Mouse (Mus musculus) hindbrain, embryonic 10.5 days (tissue): Measurements from ENCODE around the gene Cycs. TPM values are rescaled to one million over a fixed set of nuclear protein-coding genes. Genes with fewer than 3 reads are reported as not detected.
"Not testable (repeated sequence)": the region's sequence is repeated elsewhere in the genome, so short reads cannot be mapped to it uniquely, and the experiment has no call there.

Experiments
- DNase-seq: peaks from one replicate; pipeline ENCODE4 v3.0.0-alpha.2; 2017; ENCODE audit warnings: low spot score
- H3K27ac ChIP-seq: fragments of 300-500 bp; sonication (generic); 2 replicates; pipeline ENCODE4 v1.5.1; 2016; ENCODE audit warnings: mild to moderate bottlenecking, moderate library complexity
- H3K27me3 ChIP-seq: fragments of 300-500 bp; sonication (generic); 2 replicates; pipeline ENCODE4 v1.6.1; 2016; ENCODE audit warnings: mild to moderate bottlenecking; ENCODE audit not compliant: poor library complexity, insufficient read depth, severe bottlenecking
- H3K36me3 ChIP-seq: fragments of 300-500 bp; sonication (generic); 2 replicates; pipeline ENCODE4 v1.6.1; 2016; ENCODE audit warnings: mild to moderate bottlenecking, moderate library complexity
- H3K4me1 ChIP-seq: fragments of 300-500 bp; sonication (generic); replicated peaks from 2 replicates; pipeline ENCODE4 v1.6.1; 2016; ENCODE audit warnings: mild to moderate bottlenecking
- H3K4me3 ChIP-seq: fragments of 300-500 bp; sonication (generic); 2 replicates; pipeline ENCODE4 v1.5.1; 2016; ENCODE audit warnings: mild to moderate bottlenecking, moderate library complexity
- H3K9me3 ChIP-seq: fragments of 300-500 bp; sonication (generic); 2 replicates; pipeline ENCODE4 v1.6.1; 2016; ENCODE audit warnings: mild to moderate bottlenecking, moderate library complexity
- WGBS: fragments of 180-500 bp; shearing (Covaris S2); methylation state at CpG from one replicate; pipeline ENCODE4 v1.1.7; 2016; 5-methylcytosine and 5-hydroxymethylcytosine counted together
- polyA plus RNA-seq: library from polyadenylated mRNA; unstranded; fragments of >200 nt; fragmentation: Nextera tagmentation; extraction: Ambion mirVana; gene quantifications from 2 replicates; pipeline ENCODE4 v1.2.1, GENCODE M21; 2016

Gene Cycs
- polyA plus RNA-seq, 1 experiment from 2014 or later: 75.5 TPM

DNA sequence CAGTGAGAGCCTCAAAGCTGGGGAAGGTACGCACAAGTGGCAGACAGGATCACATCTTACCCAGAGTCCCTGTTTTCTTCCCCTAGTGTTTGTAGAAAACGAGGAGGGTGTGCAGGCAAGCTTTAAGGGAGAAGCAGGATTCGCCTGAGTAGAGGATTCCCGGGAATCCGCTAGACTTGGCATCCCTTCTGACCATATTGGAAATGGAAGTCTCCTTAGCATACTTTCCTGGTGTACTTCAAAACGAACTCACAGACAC, 588 bp upstream of the Cycs start:
- Histone ChIP-seq H3K4me3 (peak overlapping the region; percentile 92), H3K27ac (peak overlapping the region; percentile 97), H3K27me3 (no peaks in the 10 kb centered on the region), H3K9me3 (no peaks in the 10 kb centered on the region), H3K4me1 (peaks cover 18% of the 10 kb centered on the region), H3K36me3 (peaks cover 24% of the 10 kb centered on the region)
- no peak for DNase-seq
- WGBS: 22% methylated on average over 6 of the region's 6 CpGs

GRCm38 (mm10) chr6:50563651-50564050, 2.7 kb downstream of the Cycs start:
- DNase-seq: no peak
- H3K27ac ChIP-seq: no peak overlapping the region
- peaks cover 18% of the 10 kb centered on the region for H3K4me1 ChIP-seq
- H3K4me3 ChIP-seq: no peak overlapping the region
- 96% methylated on average over 3 of the region's 3 CpGs for WGBS
- no peaks in the 10 kb centered on the region for H3K27me3 ChIP-seq
- no peaks in the 10 kb centered on the region for H3K9me3 ChIP-seq
- peaks cover 24% of the 10 kb centered on the region for H3K36me3 ChIP-seq

GRCm38 (mm10) chr6:50562421-50562820, 3.9 kb downstream of the Cycs start:
- Histone ChIP-seq H3K27ac (no peak overlapping the region), H3K4me1 (peaks cover 15% of the 10 kb centered on the region), H3K4me3 (no peak overlapping the region), H3K9me3 (no peaks in the 10 kb centered on the region), H3K36me3 (peaks cover 24% of the 10 kb centered on the region), H3K27me3 (no peaks in the 10 kb centered on the region)
- no peak for DNase-seq
- 97% methylated on average over 4 of the region's 4 CpGs for WGBS

GRCm38 (mm10) chr6:50560776-50561175, 5.6 kb downstream of the Cycs start:
- Histone ChIP-seq H3K36me3 (peaks cover 24% of the 10 kb centered on the region), H3K4me1 (peaks cover 5% of the 10 kb centered on the region), H3K27ac (no peak overlapping the region), H3K27me3 (no peaks in the 10 kb centered on the region), H3K9me3 (no peaks in the 10 kb centered on the region), H3K4me3 (no peak overlapping the region)
- 92% methylated on average over 1 of the region's 1 CpGs for WGBS
- no peak for DNase-seq

DNA sequence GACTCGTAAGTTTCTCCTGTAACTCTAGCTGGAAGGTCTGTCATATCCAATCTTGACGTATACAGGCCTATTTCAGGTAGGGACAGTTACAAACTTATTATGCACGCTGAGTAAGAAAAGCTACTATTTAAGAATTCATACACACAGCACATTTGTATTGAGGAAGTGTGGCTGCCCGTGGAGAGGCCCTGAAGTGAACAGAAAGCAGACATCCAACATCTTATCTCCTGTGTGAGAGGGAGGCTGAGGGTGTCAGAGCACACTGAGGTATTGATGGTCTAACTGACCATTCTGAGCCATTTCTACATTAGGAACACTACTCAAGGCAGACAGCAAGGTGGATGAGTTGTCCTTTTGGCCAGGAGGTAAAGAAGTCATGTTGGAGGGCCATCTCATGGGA, 7.5 kb downstream of the Cycs start:
- H3K9me3 ChIP-seq: no peaks in the 10 kb centered on the region
- DNase-seq: no peak
- 86% methylated on average over 4 of the region's 4 CpGs for WGBS
- no peaks in the 10 kb centered on the region for H3K27me3 ChIP-seq
- no peak overlapping the region for H3K4me3 ChIP-seq
- no peak overlapping the region for H3K27ac ChIP-seq
- peaks cover 20% of the 10 kb centered on the region for H3K36me3 ChIP-seq
- H3K4me1 ChIP-seq: no peaks in the 10 kb centered on the region

- 85% methylated on average over 6 of the region's 6 CpGs for WGBS
These were observed 8.8 kb downstream of the Cycs start for GRCm38 (mm10) chr6:50557566-50557965.

GRCm38 (mm10) chr6:50554223-50554622, 12.1 kb downstream of the Cycs start:
- not testable (repeated sequence) for H3K9me3 ChIP-seq, H3K27me3 ChIP-seq, H3K36me3 ChIP-seq, H3K4me1 ChIP-seq, H3K4me3 ChIP-seq, DNase-seq, H3K27ac ChIP-seq
- WGBS: 88% methylated on average over 2 of the region's 2 CpGs

More at GRCm38 (mm10) chr6:50557566-50557965, 8.8 kb downstream of the Cycs start:
- Histone ChIP-seq H3K4me3 (no peak overlapping the region), H3K36me3 (peaks cover 7% of the 10 kb centered on the region; the same call in 1 of the 2 replicates), H3K27me3 (no peaks in the 10 kb centered on the region), H3K9me3 (no peaks in the 10 kb centered on the region), H3K4me1 (no peaks in the 10 kb centered on the region), H3K27ac (no peak overlapping the region)
- no peak for DNase-seq

DNA sequence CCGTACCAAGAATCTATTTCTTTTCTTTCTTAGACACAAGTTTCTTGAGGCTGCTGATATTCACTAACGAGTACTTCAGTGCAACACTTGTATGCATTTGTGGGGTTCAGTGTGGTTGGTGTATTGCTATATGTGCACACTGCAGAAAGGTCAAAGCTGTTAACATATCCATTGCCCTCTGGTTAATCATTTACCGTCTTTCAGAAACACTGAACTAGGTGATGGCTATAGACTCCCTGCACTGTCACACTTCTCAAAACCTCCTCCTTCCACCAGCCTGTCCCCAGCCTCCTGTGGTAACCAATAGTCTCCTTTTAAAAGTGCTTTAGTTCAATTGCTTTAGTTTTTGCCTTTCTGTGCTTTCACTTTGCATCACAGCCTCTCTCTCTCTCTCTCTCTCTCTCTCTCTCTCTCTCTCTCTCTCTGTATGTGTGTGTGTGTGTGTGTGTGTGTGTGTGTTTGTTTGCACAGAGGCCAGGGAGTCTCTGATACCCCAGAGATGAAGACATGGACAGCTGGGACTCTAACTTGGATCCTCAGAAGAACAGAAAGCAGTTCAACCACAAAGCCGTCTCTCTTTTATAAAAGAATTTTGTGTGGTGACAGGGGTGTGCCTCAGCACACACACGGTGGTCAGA, 13.3 kb downstream of the Cycs start:
- Histone ChIP-seq H3K27me3 (no peaks in the 10 kb centered on the region), H3K4me3 (no peak overlapping the region), H3K9me3 (no peaks in the 10 kb centered on the region), H3K36me3 (no peaks in the 10 kb centered on the region), H3K27ac (no peak overlapping the region), H3K4me1 (no peaks in the 10 kb centered on the region)
- 84% methylated on average over 5 of the region's 5 CpGs for WGBS
- DNase-seq: no peak

DNA sequence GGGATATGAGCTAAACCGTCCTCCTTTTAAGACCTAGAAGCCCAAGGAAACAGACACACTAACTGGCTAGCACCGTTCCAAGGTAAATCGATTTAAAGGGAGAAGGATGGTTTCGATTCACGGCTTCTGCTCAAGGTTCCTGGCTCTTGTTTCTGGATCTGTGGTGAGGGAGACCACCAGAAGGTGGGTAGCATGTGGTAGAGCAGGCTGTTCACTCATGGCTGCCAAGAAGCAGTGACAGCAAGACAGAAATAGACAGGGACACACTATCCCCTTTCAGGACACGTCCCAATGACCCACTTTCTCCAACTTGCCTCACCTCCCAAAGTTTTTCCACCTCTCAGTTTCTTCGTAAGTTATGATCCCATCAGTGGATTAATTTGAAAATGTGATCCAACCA, 16.5 kb downstream of the Cycs start:
- no peaks in the 10 kb centered on the region for H3K36me3 ChIP-seq
- no peaks in the 10 kb centered on the region for H3K9me3 ChIP-seq
- no peak for DNase-seq
- no peak overlapping the region for H3K27ac ChIP-seq
- 82% methylated on average over 7 of the region's 7 CpGs for WGBS
- no peaks in the 10 kb centered on the region for H3K4me1 ChIP-seq
- no peaks in the 10 kb centered on the region for H3K27me3 ChIP-seq
- no peak overlapping the region for H3K4me3 ChIP-seq

DNA sequence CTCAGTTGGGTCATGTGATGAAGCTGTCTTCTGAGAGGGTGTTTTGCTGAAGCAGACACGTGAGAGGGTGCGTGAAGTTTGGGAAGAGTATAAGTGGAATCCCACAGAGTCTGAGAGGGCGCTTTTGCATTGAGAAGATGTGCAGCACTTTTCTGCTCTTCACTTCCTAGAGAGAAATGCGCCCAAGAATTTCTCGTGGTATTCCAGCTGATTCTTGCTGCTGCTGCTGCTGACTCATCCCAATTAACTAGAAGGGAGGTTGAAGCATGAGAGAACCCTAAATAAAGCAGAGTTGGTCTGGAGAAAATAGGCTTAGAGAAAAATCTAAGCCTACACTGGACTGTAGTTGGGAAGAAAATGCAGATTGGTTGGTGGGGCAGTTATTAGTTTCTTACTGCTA, 17.3 kb downstream of the Cycs start:
- H3K9me3 ChIP-seq: no peaks in the 10 kb centered on the region
- H3K36me3 ChIP-seq: no peaks in the 10 kb centered on the region
- H3K4me3 ChIP-seq: no peak overlapping the region
- no peaks in the 10 kb centered on the region for H3K27me3 ChIP-seq
- no peak overlapping the region for H3K27ac ChIP-seq
- WGBS: 81% methylated on average over 5 of the region's 5 CpGs
- no peak for DNase-seq
- H3K4me1 ChIP-seq: no peaks in the 10 kb centered on the region

DNA sequence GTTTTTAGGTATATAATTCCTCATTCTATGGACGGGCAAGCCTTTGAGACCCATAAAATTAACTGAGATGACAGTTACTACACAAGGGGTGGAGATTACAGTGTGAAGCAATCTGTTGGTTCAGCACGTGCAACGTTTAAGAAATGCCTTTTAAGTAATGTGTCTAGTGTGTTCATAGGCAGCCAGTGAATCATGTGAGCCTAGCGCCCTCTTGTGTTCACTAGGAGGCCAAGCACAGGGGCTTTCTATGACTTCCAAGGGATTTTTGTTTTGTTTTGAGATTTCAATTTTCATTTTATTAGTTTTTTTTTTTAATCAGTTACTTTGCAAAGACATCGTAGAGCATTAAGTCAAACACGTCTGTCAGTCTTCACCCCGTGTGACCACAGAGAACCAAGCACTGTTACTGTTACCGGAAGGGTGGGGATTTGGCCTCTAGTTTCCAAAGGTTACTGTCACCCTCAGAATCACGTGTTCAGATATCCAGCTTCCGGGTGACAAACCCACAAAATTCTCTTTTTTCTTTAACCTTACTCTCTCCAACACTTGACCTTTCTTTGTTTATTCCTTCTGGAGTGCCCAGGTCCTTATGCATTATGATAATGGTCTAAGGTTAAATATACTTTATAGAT, 20.8 kb downstream of the Cycs start:
- Histone ChIP-seq H3K9me3 (no peaks in the 10 kb centered on the region), H3K4me3 (no peak overlapping the region), H3K4me1 (no peaks in the 10 kb centered on the region), H3K27me3 (no peaks in the 10 kb centered on the region), H3K27ac (no peak overlapping the region), H3K36me3 (no peaks in the 10 kb centered on the region)
- 32% methylated on average over 10 of the region's 10 CpGs for WGBS
- peak; percentile 11 for DNase-seq

DNA sequence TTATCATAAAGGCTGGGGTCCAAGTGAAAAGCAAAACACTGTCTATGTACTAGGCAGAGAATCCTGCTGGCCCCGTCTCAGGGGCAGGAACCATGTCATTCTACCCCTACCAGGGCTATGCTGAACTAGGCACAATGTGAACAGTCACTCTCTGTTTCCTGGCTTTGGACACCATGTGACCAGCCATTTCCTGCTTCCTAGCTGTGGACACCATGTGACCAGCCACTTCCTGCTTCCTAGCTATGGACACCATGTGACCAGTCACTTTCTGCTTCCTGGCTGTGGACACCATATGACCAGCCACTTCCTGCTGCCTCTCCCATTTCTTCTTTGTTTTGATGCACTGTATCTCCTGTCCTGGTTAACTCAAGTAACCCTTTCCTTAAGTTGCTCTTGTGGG, 23.8 kb downstream of the Cycs start:
- Histone ChIP-seq H3K27ac (no peak overlapping the region), H3K36me3 (no peaks in the 10 kb centered on the region), H3K4me3 (no peak overlapping the region), H3K27me3 (no peaks in the 10 kb centered on the region), H3K4me1 (no peaks in the 10 kb centered on the region), H3K9me3 (no peaks in the 10 kb centered on the region)
- no peak for DNase-seq
- WGBS: 91% methylated on average over 1 of the region's 1 CpGs

DNA sequence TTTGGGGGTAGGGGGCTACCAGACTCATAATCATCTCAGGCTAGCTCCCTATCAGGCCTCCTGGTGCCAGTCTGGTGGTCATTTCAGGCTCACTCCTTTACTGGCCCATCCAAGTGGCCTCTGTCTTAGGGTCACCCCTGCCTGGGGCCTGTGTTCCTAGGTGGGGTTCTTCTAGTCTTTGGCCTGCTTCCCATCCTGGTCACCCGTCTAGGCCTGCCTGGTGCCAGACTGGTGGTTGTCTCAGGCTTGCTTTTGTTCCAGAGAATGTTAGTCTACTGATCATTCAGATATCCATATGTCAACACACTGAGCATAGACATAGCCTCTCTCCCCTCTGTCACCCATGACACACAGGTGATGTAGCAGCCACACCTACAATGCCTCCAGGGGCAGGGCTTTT, 26.7 kb downstream of the Cycs start:
- H3K9me3 ChIP-seq: no peaks in the 10 kb centered on the region
- no peak overlapping the region for H3K4me3 ChIP-seq
- 72% methylated on average over 1 of the region's 1 CpGs for WGBS
- H3K4me1 ChIP-seq: 0 out of 2 replicates have a peak, but pooled peaks cover 3% of the 10 kb centered on the region
- no peak for DNase-seq
- no peak overlapping the region for H3K27ac ChIP-seq
- no peaks in the 10 kb centered on the region for H3K27me3 ChIP-seq
- no peaks in the 10 kb centered on the region for H3K36me3 ChIP-seq

DNA sequence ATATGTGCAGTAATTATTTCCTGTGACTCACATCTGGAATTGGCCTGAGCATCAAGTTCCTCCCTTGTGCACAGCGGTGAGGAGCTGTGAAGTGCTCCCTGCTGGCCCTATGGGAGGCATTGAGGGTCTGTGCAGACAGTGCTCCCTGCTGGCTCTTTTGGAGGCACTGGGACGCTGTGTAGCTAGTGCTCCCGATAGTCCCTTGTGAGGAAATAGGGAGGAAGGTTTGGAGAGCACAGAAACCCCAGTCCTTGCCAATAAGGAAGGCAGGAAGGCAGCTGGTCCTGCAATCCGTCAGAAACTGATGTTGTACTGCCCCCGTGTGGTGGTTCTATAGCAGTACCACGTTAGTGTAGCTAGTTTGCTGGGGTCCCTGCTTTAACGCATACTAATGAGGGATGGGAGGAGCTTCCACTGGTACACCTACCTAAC, 29.9 kb downstream of the Cycs start:
- H3K27ac ChIP-seq: no peak overlapping the region
- H3K36me3 ChIP-seq: no peaks in the 10 kb centered on the region
- 9% methylated on average over 7 of the region's 7 CpGs for WGBS
- H3K4me3 ChIP-seq: no peak overlapping the region
- no peaks in the 10 kb centered on the region for H3K9me3 ChIP-seq
- DNase-seq: peak; percentile 82
- H3K27me3 ChIP-seq: no peaks in the 10 kb centered on the region
- H3K4me1 ChIP-seq: 0 out of 2 replicates have a peak, but pooled peaks cover 3% of the 10 kb centered on the region
